Mouse (Mus musculus): ENCODE measurements around the gene Scly. TPM values are rescaled to one million over a fixed set of nuclear protein-coding genes. Genes with fewer than 3 reads are reported as not detected.
A peak's percentile ranks its signal among the peaks of the same experiment; 100 is the strongest.

Gene Scly
- polyA plus RNA-seq, 1 experiment = 10.6 TPM

- H3K4me1 ChIP-seq (ENCODE audit: control insufficient read depth, insufficient read depth, insufficient read length, low read length) = no peaks in the 10 kb centered on the region
- no peak overlapping the region for H3K4me3 ChIP-seq (ENCODE audit: insufficient read depth, low read depth, low read length)
- H3K27ac ChIP-seq (replicated peaks; ENCODE audit: low read depth, low read length) = no peak overlapping the region
Measured at GRCm38 (mm10) chr1:91282582-91282981, 15.6 kb upstream of the Scly start.

- no peak overlapping the region for H3K4me3 ChIP-seq (ENCODE audit: insufficient read depth, low read depth, low read length)
- H3K4me1 ChIP-seq (ENCODE audit: control insufficient read depth, insufficient read depth, insufficient read length, low read length) = no peaks in the 10 kb centered on the region
- H3K27ac ChIP-seq (replicated peaks; ENCODE audit: low read depth, low read length) = no peak overlapping the region
Measured at GRCm38 (mm10) chr1:91289375-91289774, 8.8 kb upstream of the Scly start.

GRCm38 (mm10) chr1:91292101-91292825 lies 5.9 kb upstream of the Scly start:
- Histone ChIP-seq H3K27ac (replicated peaks; ENCODE audit: low read depth, low read length) (no peak overlapping the region), H3K4me3 (ENCODE audit: insufficient read depth, low read depth, low read length) (no peak overlapping the region), H3K4me1 (ENCODE audit: control insufficient read depth, insufficient read depth, insufficient read length, low read length) (no peaks in the 10 kb centered on the region)

GRCm38 (mm10) chr1:91295544-91295943 lies 2.6 kb upstream of the Scly start:
- Histone ChIP-seq H3K4me3 (ENCODE audit: insufficient read depth, low read depth, low read length) (no peak overlapping the region), H3K4me1 (ENCODE audit: control insufficient read depth, insufficient read depth, insufficient read length, low read length) (peaks cover 5% of the 10 kb centered on the region; the same call in 1 of the 2 replicates), H3K27ac (replicated peaks; ENCODE audit: low read depth, low read length) (no peak overlapping the region)

- Histone ChIP-seq H3K27ac (replicated peaks; ENCODE audit: low read depth, low read length) (peak overlapping the region; percentile 71), H3K4me3 (ENCODE audit: insufficient read depth, low read depth, low read length) (peak overlapping the region; percentile 95), H3K4me1 (ENCODE audit: control insufficient read depth, insufficient read depth, insufficient read length, low read length) (peaks cover 5% of the 10 kb centered on the region; the same call in 1 of the 2 replicates)
Measured at GRCm38 (mm10) chr1:91299026-91299706, 1.0 kb downstream of the Scly start.

- peak overlapping the region; percentile 45; the same call in 1 of the 2 replicates for H3K27ac ChIP-seq (replicated peaks; ENCODE audit: low read depth, low read length)
- H3K4me3 ChIP-seq (ENCODE audit: insufficient read depth, low read depth, low read length) = peak overlapping the region; percentile 95
- peaks cover 5% of the 10 kb centered on the region; the same call in 1 of the 2 replicates for H3K4me1 ChIP-seq (ENCODE audit: control insufficient read depth, insufficient read depth, insufficient read length, low read length)
Measured at GRCm38 (mm10) chr1:91299707-91300426, 1.7 kb downstream of the Scly start.

- Histone ChIP-seq H3K4me3 (ENCODE audit: insufficient read depth, low read depth, low read length) (no peak overlapping the region), H3K27ac (replicated peaks; ENCODE audit: low read depth, low read length) (no peak overlapping the region), H3K4me1 (ENCODE audit: control insufficient read depth, insufficient read depth, insufficient read length, low read length) (peaks cover 5% of the 10 kb centered on the region; the same call in 1 of the 2 replicates)
Measured at GRCm38 (mm10) chr1:91301206-91301920, 3.2 kb downstream of the Scly start.

GRCm38 (mm10) chr1:91302021-91302420 lies 3.9 kb downstream of the Scly start:
- peaks cover 5% of the 10 kb centered on the region; the same call in 1 of the 2 replicates for H3K4me1 ChIP-seq (ENCODE audit: control insufficient read depth, insufficient read depth, insufficient read length, low read length)
- no peak overlapping the region for H3K4me3 ChIP-seq (ENCODE audit: insufficient read depth, low read depth, low read length)
- no peak overlapping the region for H3K27ac ChIP-seq (replicated peaks; ENCODE audit: low read depth, low read length)

- Histone ChIP-seq H3K27ac (replicated peaks; ENCODE audit: low read depth, low read length) (no peak overlapping the region), H3K4me1 (ENCODE audit: control insufficient read depth, insufficient read depth, insufficient read length, low read length) (0 out of 2 replicates have a peak, but pooled peaks cover under 1% of the 10 kb centered on the region), H3K4me3 (ENCODE audit: insufficient read depth, low read depth, low read length) (no peak overlapping the region)
Measured at GRCm38 (mm10) chr1:91304621-91305020, 6.5 kb downstream of the Scly start.

- no peaks in the 10 kb centered on the region for H3K4me1 ChIP-seq (ENCODE audit: control insufficient read depth, insufficient read depth, insufficient read length, low read length)
Measured at GRCm38 (mm10) chr1:91309366-91310085, 11.4 kb downstream of the Scly start.

GRCm38 (mm10) chr1:91312273-91312672 lies 14.1 kb downstream of the Scly start:
- Histone ChIP-seq H3K4me3 (ENCODE audit: insufficient read depth, low read depth, low read length) (no peak overlapping the region), H3K27ac (replicated peaks; ENCODE audit: low read depth, low read length) (no peak overlapping the region), H3K4me1 (ENCODE audit: control insufficient read depth, insufficient read depth, insufficient read length, low read length) (no peaks in the 10 kb centered on the region)

More at GRCm38 (mm10) chr1:91309366-91310085, 11.4 kb downstream of the Scly start:
- Histone ChIP-seq H3K4me3 (ENCODE audit: insufficient read depth, low read depth, low read length) (no peak overlapping the region), H3K27ac (replicated peaks; ENCODE audit: low read depth, low read length) (no peak overlapping the region)

- no peak overlapping the region for H3K4me3 ChIP-seq (ENCODE audit: insufficient read depth, low read depth, low read length)
- H3K4me1 ChIP-seq (ENCODE audit: control insufficient read depth, insufficient read depth, insufficient read length, low read length) = no peaks in the 10 kb centered on the region
- H3K27ac ChIP-seq (replicated peaks; ENCODE audit: low read depth, low read length) = no peak overlapping the region
Measured at GRCm38 (mm10) chr1:91313251-91313650, 15.1 kb downstream of the Scly start.

- H3K4me1 ChIP-seq (ENCODE audit: control insufficient read depth, insufficient read depth, insufficient read length, low read length) = no peaks in the 10 kb centered on the region
- no peak overlapping the region for H3K4me3 ChIP-seq (ENCODE audit: insufficient read depth, low read depth, low read length)
- no peak overlapping the region for H3K27ac ChIP-seq (replicated peaks; ENCODE audit: low read depth, low read length)
Measured at GRCm38 (mm10) chr1:91317656-91318055, 19.5 kb downstream of the Scly start.

GRCm38 (mm10) chr1:91321760-91322438 lies 23.8 kb downstream of the Scly start, which contains the start of gene Espnl:
TSS of gene Espnl (plus strand) at chr1:91322075.
- Histone ChIP-seq H3K4me3 (ENCODE audit: insufficient read depth, low read depth, low read length) (no peak within 1 kb of the TSS), H3K27ac (replicated peaks; ENCODE audit: low read depth, low read length) (no peak within 1 kb of the TSS), H3K4me1 (ENCODE audit: control insufficient read depth, insufficient read depth, insufficient read length, low read length) (no peaks in the 10 kb centered on the region)

Data from brown adipose tissue, adult 24 weeks (tissue).